Mouse (Mus musculus): ENCODE data around the gene Mmp20.

Mmp20 gene

DNA sequence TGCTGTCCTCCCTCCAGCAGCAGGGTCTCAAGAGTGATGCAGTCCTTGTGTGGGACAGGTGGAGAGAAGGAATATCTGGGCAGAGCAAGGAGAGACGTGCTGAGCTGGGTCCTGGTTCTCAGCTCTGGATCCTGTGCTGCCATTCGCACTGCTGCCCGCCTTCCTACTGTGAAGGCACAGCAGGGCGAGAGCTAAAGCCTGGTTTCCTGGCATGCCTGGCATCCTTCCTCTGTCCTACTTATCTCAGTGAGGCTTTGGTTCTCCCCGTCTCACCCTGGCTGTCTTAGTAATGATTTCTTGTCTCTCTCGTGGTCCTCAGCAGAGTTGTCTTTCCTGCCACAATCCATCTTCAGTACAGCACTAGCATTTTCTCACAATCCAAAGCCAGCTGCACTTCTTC is 61.8 kb downstream of the Mmp20 start:
- in situ Hi-C loops (cut with MboI, MseI): no loop called here

GRCm38 (mm10) chr9:7691790-7692189 is 63.8 kb downstream of the Mmp20 start, which contains the start of gene Mmp7:
Gene Mmp7 (plus strand): TSS chr9:7692090.
- in situ Hi-C loops (cut with MboI, MseI): no loop called here

- in situ Hi-C loops (cut with MboI, MseI): no loop called here
Measured at GRCm38 (mm10) chr9:7693961-7694360, 65.9 kb downstream of the Mmp20 start.

DNA sequence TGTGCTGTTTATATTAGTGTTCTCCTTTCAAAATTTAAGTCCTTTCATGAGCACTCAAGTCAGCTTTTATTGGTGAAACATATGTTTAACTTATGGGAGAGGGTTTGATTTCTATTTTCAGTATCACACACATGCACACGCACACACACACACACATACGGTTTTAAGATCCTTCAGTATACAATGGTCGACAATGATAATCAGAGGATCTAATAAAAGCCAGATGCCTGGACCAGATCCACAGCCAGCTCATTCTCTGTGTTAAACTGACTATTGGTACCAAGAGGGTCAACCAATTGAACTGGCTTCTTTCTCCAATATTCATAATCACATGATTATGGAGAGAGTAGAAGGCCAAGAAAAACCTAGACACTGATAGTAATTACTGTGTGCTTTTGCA is 67.6 kb downstream of the Mmp20 start:
- in situ Hi-C loops (cut with MboI, MseI): no loop called here

DNA sequence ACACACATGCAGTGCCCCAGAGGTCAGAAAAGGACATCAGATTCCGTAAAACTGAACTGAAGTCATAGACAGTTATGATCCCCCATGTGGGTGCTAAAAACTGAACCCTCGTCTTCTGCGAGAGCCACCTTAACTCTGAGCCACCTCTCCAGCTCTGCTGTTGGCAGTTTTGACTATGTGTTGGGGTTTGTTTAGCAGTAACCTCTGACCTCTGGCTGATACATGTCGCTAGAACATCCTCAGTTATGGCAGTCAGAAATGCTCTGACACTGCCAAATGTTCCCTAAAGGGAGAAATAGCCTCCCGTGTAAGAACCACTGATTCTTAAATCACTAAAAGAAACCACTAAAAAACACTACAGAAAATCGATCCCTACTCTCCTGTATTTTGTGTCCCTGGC is 80.7 kb downstream of the Mmp20 start:
- in situ Hi-C loops (cut with MboI, MseI): no loop called here

DNA sequence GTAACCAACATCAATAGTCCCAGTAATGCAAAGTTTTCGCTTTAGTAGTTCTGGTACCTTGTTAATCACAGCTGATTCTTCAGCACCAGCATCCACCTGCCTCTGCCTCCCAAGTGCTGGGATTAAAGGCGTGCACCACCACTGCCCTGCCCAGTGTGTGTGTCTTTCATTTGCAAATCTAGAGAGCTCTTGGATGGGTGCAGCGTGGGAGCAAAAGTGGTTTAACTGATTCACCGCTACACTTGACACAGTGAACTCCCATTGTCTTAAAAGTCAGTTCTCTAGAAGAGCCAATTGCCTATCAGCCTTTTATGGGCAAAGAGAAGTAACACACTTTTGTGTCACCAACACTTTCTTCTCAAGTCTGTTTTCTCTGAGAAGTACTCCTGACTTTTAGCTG is 83.2 kb downstream of the Mmp20 start:
- in situ Hi-C loops (cut with MboI, MseI): loop anchor here (5.0 kb wide), 1 partner anchor 186 kb away; no protein-coding TSS in a partner anchor

GRCm38 (mm10) chr9:7714062-7714907 is 86.3 kb downstream of the Mmp20 start:
- in situ Hi-C loops (cut with MboI, MseI): loop anchor here (5.0 kb wide), 1 partner anchor 183 kb away; no protein-coding TSS in a partner anchor

DNA sequence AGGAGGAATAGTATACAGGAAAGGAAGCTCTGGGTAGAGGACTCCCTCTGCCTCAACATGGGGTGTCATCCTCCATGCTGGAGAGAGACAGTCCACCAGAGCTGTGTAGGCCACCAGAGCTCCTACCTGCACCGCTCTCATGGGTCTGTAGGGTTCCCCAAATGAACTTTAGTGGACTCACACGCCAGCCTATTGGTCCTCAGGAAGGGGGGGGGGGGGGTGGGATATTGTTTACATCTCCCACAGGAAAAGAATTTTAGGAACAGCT is 86.8 kb downstream of the Mmp20 start:
- in situ Hi-C loops (cut with MboI, MseI): loop anchor here (5.0 kb wide), 1 partner anchor 182 kb away; no protein-coding TSS in a partner anchor

- in situ Hi-C loops (cut with MboI, MseI): no loop called here
Measured at GRCm38 (mm10) chr9:7721543-7721942, 93.5 kb downstream of the Mmp20 start.

Data from T-helper 1 cell (primary cell).